Mouse (Mus musculus) G1E (cell line): ENCODE measurements around the gene Myrf. TPM values are rescaled to one million over a fixed set of nuclear protein-coding genes. Genes with fewer than 3 reads are reported as not detected.

Source experiments
- ATAC-seq: 2 replicates; pipeline ENCODE4 v1.8.0; 2016; ENCODE audit warnings: mild to moderate bottlenecking; ENCODE audit not compliant: insufficient number of reproducible peaks, poor library complexity, low FRiP score, severe bottlenecking; ENCODE audit errors: extremely low read depth
- DNase-seq: peaks from one replicate; pipeline ENCODE4 v3.0.0; 2012; ENCODE audit warnings: low spot score
- H3K27me3 ChIP-seq: 2 replicates; pipeline ENCODE4 v1.6.1; 2012; ENCODE audit warnings: mild to moderate bottlenecking, low read length, inconsistent platforms; ENCODE audit not compliant: insufficient read depth
- H3K36me3 ChIP-seq: replicated peaks from 2 replicates; pipeline ENCODE3; 2012; ENCODE audit warnings: mild to moderate bottlenecking, inconsistent platforms
- H3K4me1 ChIP-seq: 2 replicates; pipeline ENCODE4 v1.6.1; 2012; ENCODE audit warnings: low read depth, low read length, inconsistent platforms, mixed read lengths; ENCODE audit not compliant: insufficient read depth
- H3K4me3 ChIP-seq: 2 replicates; pipeline ENCODE4 v1.5.1; 2012; ENCODE audit warnings: low read depth, mild to moderate bottlenecking, inconsistent platforms, low read length, moderate library complexity, mixed read lengths
- H3K9me3 ChIP-seq: replicated peaks from 2 replicates; pipeline ENCODE4 v1.6.1; 2012; ENCODE audit warnings: inconsistent platforms
- GATA2 ChIP-seq: IDR thresholded peaks from 2 replicates; pipeline ENCODE4 v1.6.1; 2012; ENCODE audit warnings: low read depth, low read length, inconsistent platforms, borderline replicate concordance
- polyA plus RNA-seq: library from polyadenylated mRNA; stranded (reverse); fragments of >175 nt; gene quantifications from 2 replicates; pipeline ENCODE4 v1.2.3, GENCODE M21; 2012
- total RNA-seq, 2 experiments: library from RNA; stranded (forward) in 1 of 2; stranded (reverse) in 1 of 2; fragments of 200-1000 nt in 1 of 2; fragments of >200 nt in 1 of 2; fragmentation: Nextera tagmentation in 1 of 2; gene quantifications; 2 replicates each; pipeline ENCODE4 v1.2.3; 2014 to 2017

Gene Myrf
- total and polyA plus RNA-seq, 3 experiments, result 0.22 TPM; not detected in 2

DNA sequence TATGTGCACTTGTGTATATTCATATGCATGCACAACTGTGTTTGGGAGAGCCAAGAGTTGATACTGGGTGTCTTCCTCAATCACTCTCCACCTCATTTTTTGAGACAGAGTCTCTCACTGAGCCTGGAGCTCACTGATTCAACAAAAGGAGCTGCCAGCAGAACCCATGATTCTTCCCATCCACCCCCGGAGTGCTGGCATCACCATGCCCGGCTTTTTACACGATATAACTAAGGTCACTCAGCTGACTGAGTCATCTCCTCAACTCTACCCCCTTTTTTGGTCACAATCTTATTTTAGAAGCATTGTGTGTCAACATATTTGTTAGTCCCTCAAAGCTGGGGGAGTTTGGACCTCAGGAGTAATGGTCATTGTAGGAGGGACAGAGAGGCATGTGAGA lies 76.7 kb downstream of the Myrf start:
- no peaks in the 10 kb centered on the region for H3K27me3 ChIP-seq
- TF ChIP-seq GATA2, result no peak

More for the DNA sequence above, 76.7 kb downstream of the Myrf start:
- Histone ChIP-seq H3K36me3 (no peaks in the 10 kb centered on the region), H3K9me3 (peaks cover 5% of the 10 kb centered on the region; the same call in 1 of the 2 replicates), H3K4me1 (peaks cover 17% of the 10 kb centered on the region), H3K4me3 (no peak overlapping the region)
- no peak for ATAC-seq
- no peak for DNase-seq

Other genes with a start within 250 kb of the Myrf start
- not detected in 2 replicates for gene Best1, start 239.1 kb downstream of the Myrf start, total RNA-seq (2014; fragmentation: Nextera tagmentation)
- 0.22 TPM in 1 of 2 replicates, not detected in the other for gene Best1, start 239.1 kb downstream of the Myrf start, total RNA-seq (2017)
- gene Best1, start 239.1 kb downstream of the Myrf start, polyA plus RNA-seq, result 0.03 TPM in 1 of 2 replicates, not detected in the other
- gene Rab3il1, start 239.1 kb downstream of the Myrf start, total RNA-seq (2014; fragmentation: Nextera tagmentation), result 4.7 and 25.4 TPM in 2 replicates
- 2.7 and 3.1 TPM in 2 replicates for gene Rab3il1, start 239.1 kb downstream of the Myrf start, total RNA-seq (2017)
- 4.0 and 4.2 TPM in 2 replicates for gene Rab3il1, start 239.1 kb downstream of the Myrf start, polyA plus RNA-seq
- 32.8 and 41.8 TPM in 2 replicates for gene Fads3, start 199.2 kb downstream of the Myrf start, total RNA-seq (2014; fragmentation: Nextera tagmentation)
- 17.0 and 20.1 TPM in 2 replicates for gene Fads3, start 199.2 kb downstream of the Myrf start, total RNA-seq (2017)
- gene Fads3, start 199.2 kb downstream of the Myrf start, polyA plus RNA-seq, result 46.6 and 48.8 TPM in 2 replicates
- gene Fads2, start 139.0 kb downstream of the Myrf start, total RNA-seq (2014; fragmentation: Nextera tagmentation), result 223 and 226 TPM in 2 replicates
- gene Fads2, start 139.0 kb downstream of the Myrf start, total RNA-seq (2017), result 182 and 199 TPM in 2 replicates
- 223 and 275 TPM in 2 replicates for gene Fads2, start 139.0 kb downstream of the Myrf start, polyA plus RNA-seq
- gene Fads1, start 57.9 kb downstream of the Myrf start, total RNA-seq (2014; fragmentation: Nextera tagmentation), result 366 and 403 TPM in 2 replicates
- gene Fads1, start 57.9 kb downstream of the Myrf start, total RNA-seq (2017), result 143 and 145 TPM in 2 replicates
- gene Fads1, start 57.9 kb downstream of the Myrf start, polyA plus RNA-seq, result 298 and 307 TPM in 2 replicates
- gene Tmem258, start 36.7 kb downstream of the Myrf start, total RNA-seq (2014; fragmentation: Nextera tagmentation), result 24.2 and 40.3 TPM in 2 replicates
- 178 and 219 TPM in 2 replicates for gene Tmem258, start 36.7 kb downstream of the Myrf start, total RNA-seq (2017)
- 13.9 and 20.3 TPM in 2 replicates for gene Tmem258, start 36.7 kb downstream of the Myrf start, polyA plus RNA-seq
- gene Fen1, start 36.6 kb downstream of the Myrf start, total RNA-seq (2014; fragmentation: Nextera tagmentation), result 23.1 and 30.8 TPM in 2 replicates
- gene Fen1, start 36.6 kb downstream of the Myrf start, total RNA-seq (2017), result 167 and 180 TPM in 2 replicates
- 51.2 and 86.3 TPM in 2 replicates for gene Fen1, start 36.6 kb downstream of the Myrf start, polyA plus RNA-seq
- gene Dagla, start 64.1 kb upstream of the Myrf start, total RNA-seq (2014; fragmentation: Nextera tagmentation), result not detected in 2 replicates
- gene Dagla, start 64.1 kb upstream of the Myrf start, total RNA-seq (2017), result under 0.01 and 0.11 TPM in 2 replicates
- gene Dagla, start 64.1 kb upstream of the Myrf start, polyA plus RNA-seq, result not detected in 2 replicates
- gene Syt7, start 148.3 kb upstream of the Myrf start, total RNA-seq (2014; fragmentation: Nextera tagmentation), result 3.8 TPM in 1 of 2 replicates, not detected in the other
- gene Syt7, start 148.3 kb upstream of the Myrf start, total RNA-seq (2017), result under 0.01 and 0.05 TPM in 2 replicates
- gene Syt7, start 148.3 kb upstream of the Myrf start, polyA plus RNA-seq, result not detected in 2 replicates
- gene Lrrc10b, start 216.7 kb upstream of the Myrf start, total RNA-seq (2014; fragmentation: Nextera tagmentation), result not detected in 2 replicates
- gene Lrrc10b, start 216.7 kb upstream of the Myrf start, total RNA-seq (2017), result 0.06 TPM in 1 of 2 replicates, not detected in the other
- gene Lrrc10b, start 216.7 kb upstream of the Myrf start, polyA plus RNA-seq, result not detected in 2 replicates
- gene Ppp1r32, start 242.2 kb upstream of the Myrf start, total RNA-seq (2014; fragmentation: Nextera tagmentation), result 0.53 and 1.1 TPM in 2 replicates
- gene Ppp1r32, start 242.2 kb upstream of the Myrf start, total RNA-seq (2017), result 0.12 TPM in 1 of 2 replicates, not detected in the other
- gene Ppp1r32, start 242.2 kb upstream of the Myrf start, polyA plus RNA-seq, result 0.51 and 0.52 TPM in 2 replicates